15 mouse cellular contexts compared by ENCODE assay signal in genomic region chr2:181582939-181583338, GRCm38 (mm10). TPM values are rescaled to one million over a fixed set of nuclear protein-coding genes. Genes with fewer than 3 reads are reported as not detected.
DNase-seq lines count a peak whose midpoint lies in the region; ATAC-seq lines count a peak whose summit lies in the region.
"Had no signal": no experiment of that assay in that cellular context is flagged by ENCODE, and none has a peak within 500 bp of the region (broad histone marks: within the 10 kb centered on the region; RNA-seq: fewer than 3 reads in every experiment).

No protein-coding gene starts in this region.

- no peak for ATAC-seq in liver, embryonic 12.5 days
- ATAC-seq: intestine, embryonic 15.5 days; lung, postnatal 0 days had no signal

- no peaks in the 10 kb centered on the region for H3K27me3 ChIP-seq in liver, embryonic 12.5 days (replicated peaks)
- H3K27me3 ChIP-seq: heart, embryonic 15.5 days; intestine, embryonic 15.5 days had no signal

- no peak overlapping the region for H3K4me3 ChIP-seq in liver, embryonic 12.5 days
- H3K4me3 ChIP-seq: intestine, embryonic 15.5 days had no signal

- peaks cover 44% of the 10 kb centered on the region for H3K36me3 ChIP-seq in liver, embryonic 12.5 days

- 0 out of 2 replicates have a peak overlapping the region, but pooled peaks have one; percentile 95 for H3K27ac ChIP-seq in liver, embryonic 12.5 days
- H3K27ac ChIP-seq: intestine, embryonic 15.5 days; kidney, postnatal 0 days had no signal

- no peaks in the 10 kb centered on the region for H3K9me3 ChIP-seq in liver, embryonic 12.5 days (replicated peaks)
- H3K9me3 ChIP-seq: heart, embryonic 15.5 days; intestine, embryonic 15.5 days had no signal

- DNase-seq in cerebellum, adult 18-20 months: peak; percentile 4 to 12
- no peak for DNase-seq in cerebellum, postnatal 36 days
- DNase-seq in kidney, postnatal 25 days: peak; percentile 3 to 34
- no peak for DNase-seq in kidney, adult 9 months
- peak; percentile 1 for DNase-seq in right cerebral cortex, postnatal 4 days
- no peak for DNase-seq in right cerebral cortex, postnatal 25 days
- no peak for DNase-seq in frontal cortex, postnatal 36 days (ENCODE audit: low spot score in 2 of 2)
- DNase-seq: adrenal gland, postnatal 10 days; thymus, postnatal 14 days had no signal

- no peak overlapping the region for H3K9ac ChIP-seq in liver, embryonic 12.5 days
- H3K9ac ChIP-seq: intestine, embryonic 15.5 days had no signal

- 74% methylated on average over 1 of the region's 1 CpGs for WGBS in liver, embryonic 12.5 days (ENCODE audit: insufficient replicate concordance)

- H3K4me1 ChIP-seq in liver, embryonic 12.5 days: peaks cover 38% of the 10 kb centered on the region

- 0 out of 2 replicates have a peak overlapping the region, but pooled peaks have one; percentile 92 for H3K4me2 ChIP-seq in liver, embryonic 12.5 days

RNA-seq across cellular contexts. Expression of gene Uckl1, which starts 1.8 kb away (rescaled TPM):
- polyA plus RNA-seq in liver, embryonic 12.5 days (2016; fragmentation: Nextera tagmentation; extraction: Ambion mirVana): 30.7 and 32.7 TPM in 2 replicates

RNA-seq across cellular contexts. Expression of gene Prpf6, which starts 8.7 kb away (rescaled TPM):
- 45.6 and 48.2 TPM in 2 replicates for polyA plus RNA-seq in liver, embryonic 12.5 days (2016; fragmentation: Nextera tagmentation; extraction: Ambion mirVana)

RNA-seq across cellular contexts. Expression of gene Zfp512b, which starts 9.7 kb away (rescaled TPM):
- 22.2 and 23.4 TPM in 2 replicates for polyA plus RNA-seq in liver, embryonic 12.5 days (2016; fragmentation: Nextera tagmentation; extraction: Ambion mirVana)

RNA-seq across cellular contexts. Expression of gene Samd10, which starts 16.1 kb away (rescaled TPM):
- polyA plus RNA-seq in liver, embryonic 12.5 days (2016; fragmentation: Nextera tagmentation; extraction: Ambion mirVana): 2.8 and 3.0 TPM in 2 replicates
- polyA plus RNA-seq: erythroblast, embryonic 14.5 days had no signal

Comparison
In these comparisons a context has a peak if more than half of its experiments do, and no peak if none do; other contexts are left out.
1. DNase-seq: peak in cerebellum, adult 18-20 months (2 of 2), kidney, postnatal 25 days (2 of 2) and right cerebral cortex, postnatal 4 days (single experiment); none in cerebellum, postnatal 36 days (0 of 2), kidney, adult 9 months (single experiment), right cerebral cortex, postnatal 25 days (single experiment) and frontal cortex, postnatal 36 days (0 of 2).